Mouse (Mus musculus): ENCODE measurements around the gene 6330409D20Rik. TPM values are rescaled to one million over a fixed set of nuclear protein-coding genes. Genes with fewer than 3 reads are reported as not detected.

The 6330409D20Rik gene
- total and polyA plus RNA-seq, 3 experiments: not detected

- no peak overlapping the region for H3K4me3 ChIP-seq (ENCODE audit: low read depth, low read length)
- TF ChIP-seq TAL1 (conservative IDR thresholded peaks at IDR 0.05; ENCODE audit: low read depth, low read length) (no peak), POLR2AphosphoS5 (IDR thresholded peaks at IDR 0.05; ENCODE audit: insufficient replicate concordance, low read depth, low read length) (no peak), GATA2 (IDR thresholded peaks at IDR 0.05; ENCODE audit: borderline replicate concordance, low read depth, low read length) (no peak), GATA1 (IDR thresholded peaks at IDR 0.05; ENCODE audit: borderline replicate concordance, low read length) (no peak), CTCF (IDR thresholded peaks at IDR 0.05; ENCODE audit: low read depth, low read length) (no peak)
- H3K9me3 ChIP-seq (replicated peaks): no peaks in the 10 kb centered on the region
- ATAC-seq (ENCODE audit: extremely low read depth, insufficient number of reproducible peaks, low FRiP score, poor library complexity, severe bottlenecking): no peak
- no peaks in the 10 kb centered on the region for H3K36me3 ChIP-seq (replicated peaks)
- H3K4me1 ChIP-seq (ENCODE audit: insufficient read depth, low read depth, low read length): peaks cover 5% of the 10 kb centered on the region; the same call in 1 of the 2 replicates
- no peak for DNase-seq (ENCODE audit: low spot score)
- peaks cover 61% of the 10 kb centered on the region for H3K27me3 ChIP-seq (ENCODE audit: insufficient read depth, low read length)
Measured at GRCm38 (mm10) chr2:32741273-32742172, 707 bp upstream of the 6330409D20Rik start.

DNA sequence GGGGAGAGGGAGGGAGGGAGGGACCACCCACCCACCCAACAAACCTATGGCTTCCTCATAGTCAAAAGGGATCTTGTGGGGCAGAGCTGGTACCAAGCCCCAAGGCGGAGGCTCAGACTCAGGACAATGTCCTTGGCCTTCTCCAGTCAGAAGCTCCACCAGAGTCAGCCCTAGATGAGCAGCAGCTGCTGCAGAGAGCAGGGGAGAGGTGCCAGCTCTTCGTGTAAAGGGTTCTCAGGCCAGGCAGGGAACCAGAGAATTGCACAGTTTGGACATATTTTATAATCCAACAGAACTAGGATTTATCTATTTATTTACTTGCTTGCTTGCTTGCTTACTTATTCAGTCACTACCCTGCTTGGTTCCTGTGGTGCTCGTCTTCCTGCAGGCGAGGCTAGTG lies 1.5 kb downstream of the 6330409D20Rik start:
- H3K4me3 ChIP-seq (ENCODE audit: low read depth, low read length): no peak overlapping the region
- H3K4me1 ChIP-seq (ENCODE audit: insufficient read depth, low read depth, low read length): peaks cover 8% of the 10 kb centered on the region; the same call in 1 of the 2 replicates
- no peak for ATAC-seq (ENCODE audit: extremely low read depth, insufficient number of reproducible peaks, low FRiP score, poor library complexity, severe bottlenecking)
- peaks cover 64% of the 10 kb centered on the region for H3K27me3 ChIP-seq (ENCODE audit: insufficient read depth, low read length)
- H3K9me3 ChIP-seq (replicated peaks): no peaks in the 10 kb centered on the region
- no peak for DNase-seq (ENCODE audit: low spot score)
- TF ChIP-seq CTCF (IDR thresholded peaks at IDR 0.05; ENCODE audit: low read depth, low read length) (no peak), GATA2 (IDR thresholded peaks at IDR 0.05; ENCODE audit: borderline replicate concordance, low read depth, low read length) (no peak), TAL1 (conservative IDR thresholded peaks at IDR 0.05; ENCODE audit: low read depth, low read length) (no peak), GATA1 (IDR thresholded peaks at IDR 0.05; ENCODE audit: borderline replicate concordance, low read length) (no peak), POLR2AphosphoS5 (IDR thresholded peaks at IDR 0.05; ENCODE audit: insufficient replicate concordance, low read depth, low read length) (no peak)
- no peaks in the 10 kb centered on the region for H3K36me3 ChIP-seq (replicated peaks)

DNA sequence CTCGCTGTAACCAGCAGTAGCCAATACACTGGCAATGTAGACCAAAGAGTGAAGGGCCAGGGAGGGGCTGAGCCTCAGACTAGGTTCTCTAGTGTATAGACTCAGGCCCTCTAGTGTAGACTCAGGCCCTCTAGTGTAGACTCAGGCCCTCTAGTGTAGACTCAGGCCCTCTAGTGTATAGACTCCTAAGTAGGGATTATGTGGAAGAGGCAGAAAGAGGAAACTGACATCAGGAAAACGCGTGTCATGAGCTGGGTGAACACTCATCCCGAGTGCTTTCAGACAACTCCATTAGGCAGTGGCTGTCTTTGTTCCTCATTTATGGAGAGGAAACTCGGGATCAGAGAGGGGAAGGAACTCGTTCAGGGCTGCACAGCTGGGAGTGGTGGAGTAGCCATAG lies 3.8 kb downstream of the 6330409D20Rik start:
- Histone ChIP-seq H3K9me3 (replicated peaks) (no peaks in the 10 kb centered on the region), H3K27me3 (ENCODE audit: insufficient read depth, low read length) (peaks cover 73% of the 10 kb centered on the region), H3K36me3 (replicated peaks) (no peaks in the 10 kb centered on the region), H3K4me3 (ENCODE audit: low read depth, low read length) (no peak overlapping the region), H3K4me1 (ENCODE audit: insufficient read depth, low read depth, low read length) (peaks cover 8% of the 10 kb centered on the region; the same call in 1 of the 2 replicates)
- no peak for ATAC-seq (ENCODE audit: extremely low read depth, insufficient number of reproducible peaks, low FRiP score, poor library complexity, severe bottlenecking)
- no peak for TF ChIP-seq GATA2 (IDR thresholded peaks at IDR 0.05; ENCODE audit: borderline replicate concordance, low read depth, low read length)
- TF ChIP-seq POLR2AphosphoS5 (IDR thresholded peaks at IDR 0.05; ENCODE audit: insufficient replicate concordance, low read depth, low read length): no peak
- no peak for TF ChIP-seq GATA1 (IDR thresholded peaks at IDR 0.05; ENCODE audit: borderline replicate concordance, low read length)
- no peak for TF ChIP-seq CTCF (IDR thresholded peaks at IDR 0.05; ENCODE audit: low read depth, low read length)
- no peak for TF ChIP-seq TAL1 (conservative IDR thresholded peaks at IDR 0.05; ENCODE audit: low read depth, low read length)
- no peak for DNase-seq (ENCODE audit: low spot score)

DNA sequence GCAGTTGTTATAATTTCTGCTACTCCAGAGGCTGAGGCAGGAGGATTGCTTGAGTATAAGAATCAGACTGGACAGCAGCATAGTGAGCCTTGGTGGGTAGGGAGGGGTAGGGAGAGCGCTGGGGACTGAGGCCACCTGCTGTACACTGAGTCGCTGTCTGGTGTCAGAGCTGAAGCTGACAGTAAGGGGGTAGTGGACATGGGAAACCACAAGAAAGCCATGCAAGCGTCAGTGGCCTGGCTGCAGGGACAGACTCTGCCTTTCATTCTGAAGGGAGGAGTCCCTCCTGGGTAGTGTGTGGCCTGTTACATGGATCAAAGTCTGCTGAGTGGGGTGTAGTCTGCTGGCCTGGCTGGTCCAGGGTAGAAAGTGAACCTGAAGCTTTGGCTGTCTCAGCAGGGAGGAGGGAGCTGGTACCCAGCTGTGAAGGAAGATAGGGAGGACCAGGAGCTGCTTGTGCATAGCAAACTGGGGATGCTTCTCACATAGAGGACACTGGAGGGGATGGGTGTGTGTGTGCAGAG lies 4.4 kb downstream of the 6330409D20Rik start:
- no peak for TF ChIP-seq CTCF (IDR thresholded peaks at IDR 0.05; ENCODE audit: low read depth, low read length)
- TF ChIP-seq GATA1 (IDR thresholded peaks at IDR 0.05; ENCODE audit: borderline replicate concordance, low read length): no peak
- TF ChIP-seq GATA2 (IDR thresholded peaks at IDR 0.05; ENCODE audit: borderline replicate concordance, low read depth, low read length): no peak
- TF ChIP-seq POLR2AphosphoS5 (IDR thresholded peaks at IDR 0.05; ENCODE audit: insufficient replicate concordance, low read depth, low read length): no peak
- TF ChIP-seq TAL1 (conservative IDR thresholded peaks at IDR 0.05; ENCODE audit: low read depth, low read length): no peak
- Histone ChIP-seq H3K27me3 (ENCODE audit: insufficient read depth, low read length) (peaks cover 71% of the 10 kb centered on the region), H3K4me1 (ENCODE audit: insufficient read depth, low read depth, low read length) (peaks cover 5% of the 10 kb centered on the region; the same call in 1 of the 2 replicates), H3K36me3 (replicated peaks) (no peaks in the 10 kb centered on the region), H3K9me3 (replicated peaks) (no peaks in the 10 kb centered on the region), H3K4me3 (ENCODE audit: low read depth, low read length) (no peak overlapping the region)
- ATAC-seq (ENCODE audit: extremely low read depth, insufficient number of reproducible peaks, low FRiP score, poor library complexity, severe bottlenecking) (no peak), DNase-seq (ENCODE audit: low spot score) (no peak)

- no peaks in the 10 kb centered on the region for H3K9me3 ChIP-seq (replicated peaks)
- H3K4me3 ChIP-seq (ENCODE audit: low read depth, low read length): no peak overlapping the region
- no peaks in the 10 kb centered on the region for H3K36me3 ChIP-seq (replicated peaks)
- H3K4me1 ChIP-seq (ENCODE audit: insufficient read depth, low read depth, low read length): peaks cover 4% of the 10 kb centered on the region; the same call in 1 of the 2 replicates
- H3K27me3 ChIP-seq (ENCODE audit: insufficient read depth, low read length): peaks cover 68% of the 10 kb centered on the region
- ATAC-seq (ENCODE audit: extremely low read depth, insufficient number of reproducible peaks, low FRiP score, poor library complexity, severe bottlenecking) (no peak), DNase-seq (ENCODE audit: low spot score) (no peak)
- TF ChIP-seq POLR2AphosphoS5 (IDR thresholded peaks at IDR 0.05; ENCODE audit: insufficient replicate concordance, low read depth, low read length): no peak
- no peak for TF ChIP-seq GATA2 (IDR thresholded peaks at IDR 0.05; ENCODE audit: borderline replicate concordance, low read depth, low read length)
- TF ChIP-seq CTCF (IDR thresholded peaks at IDR 0.05; ENCODE audit: low read depth, low read length): no peak
- no peak for TF ChIP-seq GATA1 (IDR thresholded peaks at IDR 0.05; ENCODE audit: borderline replicate concordance, low read length)
- no peak for TF ChIP-seq TAL1 (conservative IDR thresholded peaks at IDR 0.05; ENCODE audit: low read depth, low read length)
Measured at GRCm38 (mm10) chr2:32734933-32735332, 5.9 kb downstream of the 6330409D20Rik start.

- H3K4me1 ChIP-seq (ENCODE audit: insufficient read depth, low read depth, low read length): peaks cover 4% of the 10 kb centered on the region; the same call in 1 of the 2 replicates
- no peak overlapping the region for H3K4me3 ChIP-seq (ENCODE audit: low read depth, low read length)
- H3K36me3 ChIP-seq (replicated peaks): no peaks in the 10 kb centered on the region
- H3K9me3 ChIP-seq (replicated peaks): no peaks in the 10 kb centered on the region
- TF ChIP-seq POLR2AphosphoS5 (IDR thresholded peaks at IDR 0.05; ENCODE audit: insufficient replicate concordance, low read depth, low read length) (no peak), GATA2 (IDR thresholded peaks at IDR 0.05; ENCODE audit: borderline replicate concordance, low read depth, low read length) (no peak), CTCF (IDR thresholded peaks at IDR 0.05; ENCODE audit: low read depth, low read length) (no peak), TAL1 (conservative IDR thresholded peaks at IDR 0.05; ENCODE audit: low read depth, low read length) (no peak), GATA1 (IDR thresholded peaks at IDR 0.05; ENCODE audit: borderline replicate concordance, low read length) (no peak)
- ATAC-seq (ENCODE audit: extremely low read depth, insufficient number of reproducible peaks, low FRiP score, poor library complexity, severe bottlenecking) (no peak), DNase-seq (ENCODE audit: low spot score) (no peak)
- H3K27me3 ChIP-seq (ENCODE audit: insufficient read depth, low read length): peaks cover 68% of the 10 kb centered on the region
Measured at GRCm38 (mm10) chr2:32734480-32734879, 6.3 kb downstream of the 6330409D20Rik start.
